Mouse (Mus musculus) hindbrain, postnatal 0 days (tissue): ENCODE data around the gene Olfr668. TPM values are rescaled to one million over a fixed set of nuclear protein-coding genes. Genes with fewer than 3 reads are reported as not detected.
A peak's percentile ranks its signal among the peaks of the same experiment; 100 is the strongest.
"Not testable (repeated sequence)": the region's sequence is repeated elsewhere in the genome, so short reads cannot be mapped to it uniquely, and the experiment has no call there.

ENCODE experiments used
- ATAC-seq: fragments of 200-750 bp; cut with Nextera tagmentation; 2 replicates; pipeline ENCODE4 v1.8.0; 2017; ENCODE audit warnings: mild to moderate bottlenecking, moderate TSS enrichment, moderate library complexity
- DNase-seq: peaks from one replicate; pipeline ENCODE4 v3.0.0-alpha.2; 2015; ENCODE audit warnings: low spot score
- H3K27ac ChIP-seq: fragments of 300-500 bp; sonication (generic); 2 replicates; pipeline ENCODE4 v1.5.1; 2014; ENCODE audit warnings: mild to moderate bottlenecking
- H3K27me3 ChIP-seq: fragments of 300-500 bp; sonication (generic); 2 replicates; pipeline ENCODE4 v1.6.1; 2014; ENCODE audit warnings: low read length, mixed read lengths; ENCODE audit not compliant: insufficient read depth
- H3K36me3 ChIP-seq: fragments of 300-500 bp; sonication (generic); 2 replicates; pipeline ENCODE4 v1.6.1; 2014; ENCODE audit warnings: low read length, mixed read lengths; ENCODE audit not compliant: insufficient read depth
- H3K4me1 ChIP-seq: fragments of 300-500 bp; sonication (generic); 2 replicates; pipeline ENCODE4 v1.6.1; 2014; ENCODE audit warnings: antibody characterized with exemption, low read length, mixed read lengths; ENCODE audit not compliant: insufficient read depth
- H3K4me2 ChIP-seq: fragments of 300-500 bp; sonication (generic); 2 replicates; pipeline ENCODE4 v1.6.1; 2014; ENCODE audit warnings: low read depth, mild to moderate bottlenecking, low read length, moderate library complexity, mixed read lengths
- H3K4me3 ChIP-seq: fragments of 300-500 bp; sonication (generic); 2 replicates; pipeline ENCODE4 v1.5.1; 2014; ENCODE audit warnings: low read length
- H3K9ac ChIP-seq: fragments of 300-500 bp; sonication (generic); replicated peaks from 2 replicates; pipeline ENCODE4 v1.6.1; 2014; ENCODE audit warnings: mild to moderate bottlenecking, low read length, moderate library complexity, mixed read lengths
- H3K9me3 ChIP-seq: fragments of 300-500 bp; sonication (generic); 2 replicates; pipeline ENCODE4 v1.6.1; 2016; ENCODE audit warnings: low read length, mixed read lengths
- CTCF ChIP-seq: IDR thresholded peaks from 2 replicates; pipeline ENCODE4 v1.5.1; 2016; ENCODE audit warnings: antibody characterized with exemption, control low read depth, low read depth
- WGBS: fragments of 180-500 bp; shearing (Covaris S2); extraction: QIAGEN DNeasy Blood & Tissue Kit; methylation state at CpG from one replicate; pipeline ENCODE4 v1.1.7; 2014; 5-methylcytosine and 5-hydroxymethylcytosine counted together
- polyA plus RNA-seq: library from polyadenylated mRNA; unstranded; fragments of >200 nt; fragmentation: Nextera tagmentation; extraction: Ambion mirVana; gene quantifications from 2 replicates; pipeline ENCODE4 v1.2.1, GENCODE M21; 2015
- total RNA-seq: library from RNA; depleted of rRNA; stranded (reverse); fragments of >200 nt; gene quantifications from 2 replicates; pipeline ENCODE4 v1.2.3, GENCODE M21; 2014; rRNA removed

The Olfr668 gene
- total RNA-seq = not detected in 2 replicates
- polyA plus RNA-seq = not detected in 2 replicates

DNA sequence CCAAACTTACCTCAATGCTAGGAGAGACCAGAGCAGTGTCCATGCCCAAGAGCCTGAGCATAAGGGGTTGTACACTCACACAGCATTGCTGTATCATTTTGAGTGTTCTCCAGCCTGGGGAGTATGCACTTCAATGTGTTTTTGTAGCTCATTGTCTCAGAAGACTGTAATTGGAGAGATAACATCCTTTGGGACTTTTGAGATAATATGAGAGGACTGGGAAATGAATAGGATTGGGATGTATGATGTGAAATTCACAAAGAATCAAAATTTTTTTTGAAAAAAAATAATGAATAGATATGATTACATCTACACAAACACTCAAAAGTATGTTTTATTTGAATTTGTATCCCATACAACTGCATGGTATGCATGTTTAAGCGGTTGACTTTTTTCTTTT lies at the start of gene Olfr668:
Gene Olfr668 (minus strand): TSS at position 101 of the 400 bp plus-strand sequence.
- 81% methylated on average over 1 of the region's 1 CpGs for WGBS
- ATAC-seq (no peak), DNase-seq (no peak)
- H3K4me1 ChIP-seq = no peaks in the 10 kb centered on the region
- no peak within 1 kb of the TSS for H3K27ac ChIP-seq
- no peak within 1 kb of the TSS for H3K4me2 ChIP-seq
- no peaks in the 10 kb centered on the region for H3K9me3 ChIP-seq
- H3K9ac ChIP-seq = no peak within 1 kb of the TSS
- no peaks in the 10 kb centered on the region for H3K36me3 ChIP-seq
- no peak within 1 kb of the TSS for H3K4me3 ChIP-seq
- no peak for TF ChIP-seq CTCF
- no peaks in the 10 kb centered on the region for H3K27me3 ChIP-seq

GRCm38 (mm10) chr7:104972507-104972906 lies 44.6 kb upstream of the Olfr668 start:
- peak; percentile 21; the same call in 1 of the 2 replicates for TF ChIP-seq CTCF
- WGBS = 69% methylated on average over 2 of the region's 2 CpGs
- not testable (repeated sequence) for H3K9ac ChIP-seq, H3K27me3 ChIP-seq, ATAC-seq, H3K27ac ChIP-seq, H3K9me3 ChIP-seq, H3K36me3 ChIP-seq, H3K4me3 ChIP-seq, H3K4me2 ChIP-seq, H3K4me1 ChIP-seq
- peak; percentile 11 for DNase-seq

- no peak within 1 kb of the TSS for H3K9ac ChIP-seq
- WGBS = 61% methylated on average over 1 of the region's 1 CpGs
These were observed 34.7 kb upstream of the Olfr668 start, which contains the start of gene Olfr670 for GRCm38 (mm10) chr7:104962520-104962919. Olfr670 (minus strand) TSS chr7:104962620.

DNA sequence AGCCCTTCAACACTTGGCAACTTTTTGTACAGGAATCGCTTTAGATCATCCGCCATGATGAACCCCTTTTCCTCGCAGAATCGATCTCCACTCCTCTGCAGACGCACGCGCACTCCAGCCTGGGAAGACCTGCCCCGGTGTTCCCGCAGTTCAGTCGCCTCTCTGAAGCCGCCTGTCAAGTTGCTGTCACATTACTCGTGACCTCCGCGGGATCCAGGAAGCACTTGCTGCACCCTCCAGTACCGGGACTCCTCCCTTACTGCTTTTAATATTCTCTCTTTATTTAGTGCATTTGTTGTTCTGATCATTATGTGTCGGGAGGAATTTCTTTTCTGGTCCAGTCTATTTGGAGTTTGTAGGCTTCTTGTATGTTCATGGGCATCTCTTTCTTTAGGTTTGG lies 22.4 kb upstream of the Olfr668 start:
- not testable (repeated sequence) for H3K4me1 ChIP-seq, DNase-seq, H3K4me3 ChIP-seq, H3K27me3 ChIP-seq, H3K36me3 ChIP-seq, H3K4me2 ChIP-seq, H3K9ac ChIP-seq, H3K27ac ChIP-seq, ATAC-seq, H3K9me3 ChIP-seq
- WGBS = 94% methylated on average over 16 of the region's 16 CpGs

More at GRCm38 (mm10) chr7:104962520-104962919, 34.7 kb upstream of the Olfr668 start, which contains the start of gene Olfr670:
- no peaks in the 10 kb centered on the region for H3K36me3 ChIP-seq
- TF ChIP-seq CTCF = no peak
- no peaks in the 10 kb centered on the region for H3K9me3 ChIP-seq
- no peak for ATAC-seq
- no peak within 1 kb of the TSS for H3K4me2 ChIP-seq
- H3K4me3 ChIP-seq = no peak within 1 kb of the TSS
- no peak for DNase-seq
- H3K27me3 ChIP-seq = no peaks in the 10 kb centered on the region
- H3K4me1 ChIP-seq = no peaks in the 10 kb centered on the region
- H3K27ac ChIP-seq = no peak within 1 kb of the TSS

GRCm38 (mm10) chr7:104933940-104934339 lies 6.1 kb upstream of the Olfr668 start, which contains the start of gene Olfr669:
Olfr669 (plus strand) TSS chr7:104934240.
- TF ChIP-seq CTCF = no peak
- DNase-seq (no peak), ATAC-seq (no peak)
- no peaks in the 10 kb centered on the region for H3K27me3 ChIP-seq
- H3K4me1 ChIP-seq = no peaks in the 10 kb centered on the region
- no peak within 1 kb of the TSS for H3K4me2 ChIP-seq
- 89% methylated on average over 1 of the region's 1 CpGs for WGBS
- no peaks in the 10 kb centered on the region for H3K9me3 ChIP-seq
- H3K4me3 ChIP-seq = no peak within 1 kb of the TSS
- H3K27ac ChIP-seq = no peak within 1 kb of the TSS
- H3K9ac ChIP-seq = no peak within 1 kb of the TSS
- no peaks in the 10 kb centered on the region for H3K36me3 ChIP-seq

- no peak within 1 kb of the TSS for H3K9ac ChIP-seq
- H3K27ac ChIP-seq = no peak within 1 kb of the TSS
- no peaks in the 10 kb centered on the region for H3K36me3 ChIP-seq
- no peaks in the 10 kb centered on the region for H3K9me3 ChIP-seq
- WGBS = 89% methylated on average over 1 of the region's 1 CpGs
- DNase-seq (no peak), ATAC-seq (no peak)
- TF ChIP-seq CTCF = no peak
- H3K4me3 ChIP-seq = no peak within 1 kb of the TSS
- H3K4me2 ChIP-seq = no peak within 1 kb of the TSS
- H3K27me3 ChIP-seq = no peaks in the 10 kb centered on the region
- H3K4me1 ChIP-seq = no peaks in the 10 kb centered on the region
These were observed 6.5 kb downstream of the Olfr668 start, which contains the start of gene Olfr667 for GRCm38 (mm10) chr7:104921382-104921781. Olfr667 (minus strand) TSS chr7:104921482.

DNA sequence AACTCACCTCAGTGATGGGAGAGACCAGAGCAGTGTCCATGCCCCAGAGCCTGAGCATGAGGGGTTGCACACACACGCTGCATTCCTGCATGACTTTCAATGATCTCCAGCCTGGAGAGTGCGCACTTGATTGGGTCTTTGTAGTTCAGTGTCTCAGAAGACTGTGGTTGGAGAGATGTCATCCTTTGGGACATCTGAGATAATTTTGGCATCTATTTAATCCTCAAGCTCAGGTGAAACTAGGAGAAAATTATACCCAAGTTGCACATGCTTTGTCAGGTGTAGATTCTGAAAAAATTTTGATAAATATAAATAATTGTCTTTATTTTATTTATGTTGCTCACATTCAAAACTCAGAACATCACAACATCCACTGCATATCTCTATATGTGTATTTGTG lies 32.0 kb downstream of the Olfr668 start, which contains the start of gene Olfr666:
Gene Olfr666 (minus strand): TSS at position 101 of the 400 bp plus-strand sequence.
- Histone ChIP-seq H3K4me1 (no peaks in the 10 kb centered on the region), H3K9me3 (no peaks in the 10 kb centered on the region), H3K27me3 (no peaks in the 10 kb centered on the region), H3K27ac (no peak within 1 kb of the TSS), H3K36me3 (no peaks in the 10 kb centered on the region), H3K9ac (no peak within 1 kb of the TSS), H3K4me3 (no peak within 1 kb of the TSS), H3K4me2 (no peak within 1 kb of the TSS)
- no peak for TF ChIP-seq CTCF
- WGBS = 92% methylated on average over 2 of the region's 2 CpGs
- ATAC-seq = no peak
- no peak for DNase-seq
